Mouse (Mus musculus) MEL (cell line): ENCODE results near the gene Tprg.

ENCODE experiments used
- CHD2 ChIP-seq: IDR thresholded peaks from 2 replicates; pipeline ENCODE4 v1.6.1; 2011; ENCODE audit warnings: low read length, improper control_type of control experiment
- POLR2A ChIP-seq, 2 experiments: IDR thresholded peaks; 2 replicates each; pipeline ENCODE4 v1.6.1; 2011 to 2012; ENCODE audit warnings: low read length in 2 of 2, mild to moderate bottlenecking in 2 of 2, control low read depth in 1 of 2, improper control_type of control experiment in 1 of 2, low read depth in 1 of 2, moderate library complexity in 1 of 2; ENCODE audit not compliant: control insufficient read depth in 1 of 2, insufficient read depth in 1 of 2, poor library complexity in 1 of 2
- POLR2AphosphoS2 ChIP-seq: IDR thresholded peaks from 2 replicates; pipeline ENCODE4 v1.6.1; 2011; ENCODE audit warnings: low read length, improper control_type of control experiment

- TF ChIP-seq CHD2 (no peak), POLR2A (IDR thresholded peaks at IDR 0.05; ENCODE audit: control insufficient read depth in 1 of 2, insufficient read depth in 1 of 2, low read depth in 1 of 2, low read length in 2 of 2, poor library complexity in 1 of 2) (no peak), POLR2AphosphoS2 (no peak)
These were observed 81.2 kb downstream of the Tprg start for GRCm38 (mm10) chr16:25367834-25368233.
